Mouse (Mus musculus): ENCODE results near the gene Mrps9. TPM values are rescaled to one million over a fixed set of nuclear protein-coding genes. Genes with fewer than 3 reads are reported as not detected.

Mrps9 gene
- polyA plus RNA-seq, 1 experiment from 2014 or later = 53.4 TPM

GRCm38 (mm10) chr1:42948486-42948885 lies 97.5 kb downstream of the Mrps9 start:
- DNase-seq (no peak), ATAC-seq (ENCODE audit: insufficient read depth) (no peak)

GRCm38 (mm10) chr1:42952734-42953481 lies 101.9 kb downstream of the Mrps9 start, which contains the start of gene Gpr45:
Gene Gpr45 (plus strand): TSS chr1:42952872.
- Histone ChIP-seq H3K27ac (ENCODE audit: low read depth) (0 out of 2 replicates have a peak within 1 kb of the TSS, but pooled peaks have one; percentile 30), H3K4me2 (peak within 1 kb of the TSS; percentile 86), H3K36me3 (ENCODE audit: insufficient read depth) (no peaks in the 10 kb centered on the region), H3K27me3 (ENCODE audit: insufficient read depth, low read length) (no peaks in the 10 kb centered on the region), H3K4me3 (ENCODE audit: low read depth, low read length) (peak within 1 kb of the TSS; percentile 71), H3K9ac (peak within 1 kb of the TSS; percentile 71), H3K9me3 (ENCODE audit: low read depth, low read length) (no peaks in the 10 kb centered on the region), H3K4me1 (ENCODE audit: insufficient read depth) (no peaks in the 10 kb centered on the region)
- DNase-seq (peak; percentile 66), ATAC-seq (ENCODE audit: insufficient read depth) (peak; percentile 93)
- WGBS = under 1% methylated on average over 45 of the region's 71 CpGs
- no peak for TF ChIP-seq CTCF (IDR thresholded peaks at IDR 0.05; ENCODE audit: low read depth)

More at GRCm38 (mm10) chr1:42948486-42948885, 97.5 kb downstream of the Mrps9 start:
- Histone ChIP-seq H3K9me3 (ENCODE audit: low read depth, low read length) (no peaks in the 10 kb centered on the region), H3K27me3 (ENCODE audit: insufficient read depth, low read length) (no peaks in the 10 kb centered on the region), H3K4me1 (ENCODE audit: insufficient read depth) (no peaks in the 10 kb centered on the region), H3K27ac (ENCODE audit: low read depth) (no peak overlapping the region), H3K4me2 (no peak overlapping the region), H3K9ac (no peak overlapping the region), H3K4me3 (ENCODE audit: low read depth, low read length) (no peak overlapping the region), H3K36me3 (ENCODE audit: insufficient read depth) (no peaks in the 10 kb centered on the region)
- 69% methylated on average over 4 of the region's 4 CpGs for WGBS
- no peak for TF ChIP-seq CTCF (IDR thresholded peaks at IDR 0.05; ENCODE audit: low read depth)

- peak overlapping the region; percentile 71 for H3K9ac ChIP-seq
- no peaks in the 10 kb centered on the region for H3K9me3 ChIP-seq (ENCODE audit: low read depth, low read length)
- ATAC-seq (ENCODE audit: insufficient read depth) (peak; percentile 51), DNase-seq (peak; percentile 46)
- peak overlapping the region; percentile 86 for H3K4me2 ChIP-seq
- peak overlapping the region; percentile 71 for H3K4me3 ChIP-seq (ENCODE audit: low read depth, low read length)
- no peaks in the 10 kb centered on the region for H3K4me1 ChIP-seq (ENCODE audit: insufficient read depth)
- no peaks in the 10 kb centered on the region for H3K27me3 ChIP-seq (ENCODE audit: insufficient read depth, low read length)
- TF ChIP-seq CTCF (IDR thresholded peaks at IDR 0.05; ENCODE audit: low read depth) = no peak
- 1% methylated on average over 16 of the region's 16 CpGs for WGBS
- no peaks in the 10 kb centered on the region for H3K36me3 ChIP-seq (ENCODE audit: insufficient read depth)
- H3K27ac ChIP-seq (ENCODE audit: low read depth) = 0 out of 2 replicates have a peak overlapping the region, but pooled peaks have one; percentile 30
Observed at GRCm38 (mm10) chr1:42953482-42953822, 102.4 kb downstream of the Mrps9 start.

Other genes starting within 250 kb of the Mrps9 start
- gene Pou3f3, start 155.5 kb upstream of the Mrps9 start, polyA plus RNA-seq (2014; fragmentation: Nextera tagmentation; extraction: Ambion mirVana) = 0.34 and 0.49 TPM in 2 replicates
- gene Gpr45, start 101.6 kb downstream of the Mrps9 start, polyA plus RNA-seq (2014; fragmentation: Nextera tagmentation; extraction: Ambion mirVana) = 4.6 and 6.0 TPM in 2 replicates
- gene Tgfbrap1, start 247.4 kb downstream of the Mrps9 start, polyA plus RNA-seq (2014; fragmentation: Nextera tagmentation; extraction: Ambion mirVana) = 13.1 and 13.2 TPM in 2 replicates
- gene AI597479, start 247.5 kb downstream of the Mrps9 start, polyA plus RNA-seq (2014; fragmentation: Nextera tagmentation; extraction: Ambion mirVana) = 32.0 and 32.4 TPM in 2 replicates

Measured in lung, embryonic 14.5 days (tissue).